Mouse (Mus musculus) cerebellum, adult 18-20 months (tissue): Measurements from ENCODE around the gene Eva1c.

Experiments
- DNase-seq, 2 experiments: peaks; one replicate each; pipeline ENCODE4 v3.0.0; 2021

Eva1c gene

GRCm38 (mm10) chr16:90869361-90869760, 42.8 kb downstream of the Eva1c start:
- DNase-seq, result no peak

- DNase-seq, result no peak
Observed at GRCm38 (mm10) chr16:90872936-90873335, 46.4 kb downstream of the Eva1c start.

GRCm38 (mm10) chr16:90874536-90874935, 48.0 kb downstream of the Eva1c start:
- no peak for DNase-seq

DNA sequence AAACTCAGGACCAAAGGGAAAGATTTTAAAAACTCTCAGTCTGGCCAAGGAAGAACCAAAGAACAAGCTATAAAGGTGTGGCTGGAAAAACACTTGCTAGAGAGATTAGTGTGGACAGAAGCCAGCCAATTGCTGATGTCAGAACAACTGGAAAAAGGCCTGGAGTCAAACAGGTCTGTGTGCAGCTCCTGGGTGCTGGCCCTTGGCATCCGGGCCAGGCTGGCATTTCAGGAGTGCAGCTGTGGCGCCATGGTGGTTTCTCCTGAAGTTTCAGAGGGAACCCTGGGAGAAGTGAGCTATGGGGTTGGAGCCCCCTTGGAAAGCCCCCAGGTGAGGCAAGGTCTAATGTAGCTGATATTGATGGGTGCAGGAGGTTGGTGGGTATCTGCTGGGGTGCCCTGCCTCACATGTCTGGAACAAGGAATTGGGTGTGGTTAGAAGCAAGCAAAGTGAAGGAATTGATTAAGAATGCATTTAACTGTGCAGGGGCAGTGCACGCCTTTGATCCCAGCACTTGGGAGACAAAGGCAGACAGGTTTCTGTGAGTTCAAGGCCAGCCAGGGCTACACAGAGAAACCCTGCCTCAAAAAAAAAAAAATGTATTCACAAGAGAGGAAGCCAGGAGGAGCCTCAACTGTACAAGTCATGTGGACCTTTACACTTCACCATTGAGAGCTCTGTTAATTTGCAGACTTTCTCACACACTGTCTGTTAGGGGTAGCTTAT, 51.8 kb downstream of the Eva1c start:
- DNase-seq, result no peak

DNA sequence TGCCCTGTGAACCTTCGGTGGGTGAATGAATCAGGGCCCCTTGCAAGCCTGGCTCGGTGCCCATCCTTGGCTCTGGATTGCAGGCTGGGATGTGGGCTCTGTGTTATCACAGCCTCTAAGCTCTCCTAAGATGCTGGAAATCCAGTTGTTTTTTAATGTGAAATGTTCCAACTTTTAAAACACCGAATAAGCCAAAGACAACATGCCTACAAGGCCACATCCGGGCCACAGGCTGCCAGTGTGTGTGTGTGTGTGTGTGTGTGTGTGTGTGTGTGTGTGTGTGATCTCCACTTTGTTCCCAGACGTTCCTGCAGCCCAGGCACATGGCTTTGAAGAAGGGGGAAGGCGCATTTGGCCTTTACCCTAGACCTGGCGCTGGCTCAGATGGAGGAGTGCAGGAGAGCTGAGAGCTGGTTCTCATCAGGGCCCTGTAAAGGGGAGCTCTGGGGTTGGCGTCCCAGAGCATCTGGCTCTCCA, 56.0 kb downstream of the Eva1c start:
- no peak for DNase-seq

- no peak for DNase-seq
Observed at GRCm38 (mm10) chr16:90885351-90885750, 58.8 kb downstream of the Eva1c start.

- DNase-seq, result no peak
Observed at GRCm38 (mm10) chr16:90885781-90886565, 59.5 kb downstream of the Eva1c start.

DNA sequence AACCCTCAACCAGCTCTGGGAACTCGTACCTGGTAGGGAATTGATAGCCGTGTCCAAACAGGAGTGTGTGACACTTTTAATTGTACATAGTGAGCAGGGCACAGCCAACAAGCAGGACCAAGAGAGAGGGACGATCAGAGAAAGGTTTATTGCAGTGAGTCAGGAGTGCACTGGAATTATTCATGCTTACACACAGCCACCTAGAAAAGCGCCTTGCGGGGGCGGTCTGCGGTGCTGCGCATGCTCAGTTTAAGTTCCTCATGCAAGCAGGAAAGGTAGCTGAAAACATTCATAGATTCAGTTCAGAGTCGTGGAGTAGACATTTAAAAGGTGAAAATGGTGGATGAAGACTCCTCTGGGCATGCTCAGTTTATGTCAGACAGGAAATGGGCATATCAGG, 64.2 kb downstream of the Eva1c start:
- DNase-seq, result no peak

- DNase-seq, result no peak
Observed at GRCm38 (mm10) chr16:90891601-90892000, 65.1 kb downstream of the Eva1c start.

DNA sequence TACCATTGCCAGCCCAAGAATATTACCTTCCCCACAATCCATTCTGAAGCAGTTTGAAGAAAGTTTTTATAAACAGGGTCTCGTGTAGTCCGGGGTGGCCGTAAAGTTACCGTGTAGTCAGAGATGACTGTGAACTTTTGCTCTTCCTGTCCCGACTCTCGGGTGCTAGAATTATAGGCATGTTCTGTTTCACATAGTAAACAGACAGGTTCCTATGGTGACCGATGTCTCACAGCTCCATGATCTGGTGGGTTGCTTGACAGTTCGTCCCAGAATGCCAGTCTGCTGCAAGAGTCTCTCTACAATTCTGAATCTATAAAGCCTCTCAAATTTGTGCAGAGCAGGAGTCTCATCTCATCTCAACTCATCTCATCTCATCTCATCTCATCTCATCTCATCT, 65.6 kb downstream of the Eva1c start:
- no peak for DNase-seq

- DNase-seq, result no peak
Observed at GRCm38 (mm10) chr16:90893019-90893418, 66.5 kb downstream of the Eva1c start.

- DNase-seq, result no peak
Observed at GRCm38 (mm10) chr16:90893792-90894191, 67.3 kb downstream of the Eva1c start.

DNA sequence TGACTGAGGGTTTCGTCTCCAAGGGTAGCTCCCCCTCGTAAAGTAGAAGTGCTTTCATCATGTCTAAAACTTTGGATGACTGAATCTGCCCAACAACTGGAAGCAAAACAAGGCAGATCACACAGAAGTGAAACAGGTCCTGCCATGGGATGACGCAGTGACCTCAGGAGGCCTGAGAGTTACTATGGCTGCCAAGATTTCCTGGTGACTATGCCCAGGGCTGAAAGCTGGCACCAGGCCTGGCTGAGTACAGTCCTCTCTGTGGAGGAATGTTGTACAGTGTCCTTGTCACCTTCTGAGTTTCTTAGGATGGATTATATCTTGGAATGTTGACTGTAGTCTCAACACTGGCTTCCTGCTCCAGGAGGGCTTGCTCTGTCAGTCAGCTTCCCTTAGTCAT, 71.1 kb downstream of the Eva1c start:
- no peak for DNase-seq

DNA sequence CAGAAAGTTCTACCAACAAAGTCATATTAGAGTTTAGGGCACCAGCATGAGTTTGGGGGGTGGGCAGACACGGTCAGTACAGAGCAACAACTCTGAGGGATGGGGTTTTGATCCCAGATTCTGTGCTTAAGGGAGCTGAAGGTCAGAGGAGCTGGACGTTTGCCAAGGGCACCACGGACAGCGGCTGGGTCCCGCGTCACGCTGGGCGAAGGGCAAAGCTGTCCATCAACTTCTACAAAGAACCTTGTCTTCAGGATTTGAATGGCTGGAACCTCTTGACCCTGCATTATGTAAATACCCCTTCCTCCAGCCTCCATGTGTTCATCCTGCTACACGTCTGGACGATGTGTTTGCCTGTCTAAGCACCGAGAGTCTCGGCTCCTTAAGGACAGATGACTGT, 73.0 kb downstream of the Eva1c start:
- no peak for DNase-seq

GRCm38 (mm10) chr16:90901364-90901763, 74.8 kb downstream of the Eva1c start:
- DNase-seq, result no peak

GRCm38 (mm10) chr16:90903300-90903699, 76.8 kb downstream of the Eva1c start:
- no peak for DNase-seq

DNA sequence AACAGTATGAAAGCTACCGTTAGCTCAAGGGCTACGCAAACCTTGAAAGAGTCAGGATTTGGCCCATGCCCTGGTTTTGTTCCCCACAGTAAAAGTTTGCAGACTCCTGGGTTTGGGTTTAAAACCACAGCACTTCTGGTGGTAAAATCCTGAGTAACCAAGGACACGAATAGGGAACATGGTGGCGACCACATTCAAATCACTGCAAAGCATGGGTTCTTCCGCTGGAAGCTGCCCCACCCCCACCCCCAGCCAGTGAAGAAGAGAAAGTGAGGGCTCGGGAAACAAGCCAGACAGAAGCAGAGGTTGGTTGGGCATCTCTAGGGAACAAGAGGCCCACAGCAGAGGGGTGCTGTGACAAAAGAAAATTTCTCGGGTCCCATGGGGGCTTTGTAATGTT, 80.7 kb downstream of the Eva1c start:
- DNase-seq, result no peak

DNA sequence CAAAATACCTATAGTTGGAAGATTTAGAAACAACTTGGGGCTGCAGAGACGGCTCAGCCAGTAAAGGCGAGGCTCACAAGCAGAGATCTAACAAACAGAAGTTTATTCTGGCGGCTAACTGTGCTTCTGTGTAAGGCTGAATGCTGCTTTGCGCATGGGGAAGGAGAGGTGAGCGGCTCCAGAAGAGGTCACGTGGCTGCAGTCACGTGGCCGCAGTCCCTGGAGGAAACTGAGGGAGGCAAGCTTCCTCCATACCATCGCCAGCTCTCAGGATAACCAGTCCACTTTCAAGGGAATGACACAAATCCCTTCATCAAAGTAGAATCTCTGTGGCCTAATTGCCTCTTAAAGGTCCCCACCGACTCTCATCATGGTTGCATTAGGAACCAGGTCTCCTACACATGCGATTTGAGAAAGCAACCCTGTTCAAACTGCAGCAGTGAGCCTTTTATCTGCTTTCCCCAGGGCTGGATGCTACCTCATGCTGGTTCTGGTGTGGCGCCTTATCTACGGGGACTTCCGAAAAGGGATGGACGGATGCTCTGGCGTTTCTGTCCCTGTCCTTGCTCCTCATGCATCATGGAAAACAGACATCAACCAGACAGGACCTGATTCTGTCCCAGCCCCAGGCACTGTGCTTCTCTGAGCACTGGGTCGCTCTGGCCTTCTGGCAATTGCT, 84.5 kb downstream of the Eva1c start:
- no peak for DNase-seq

DNA sequence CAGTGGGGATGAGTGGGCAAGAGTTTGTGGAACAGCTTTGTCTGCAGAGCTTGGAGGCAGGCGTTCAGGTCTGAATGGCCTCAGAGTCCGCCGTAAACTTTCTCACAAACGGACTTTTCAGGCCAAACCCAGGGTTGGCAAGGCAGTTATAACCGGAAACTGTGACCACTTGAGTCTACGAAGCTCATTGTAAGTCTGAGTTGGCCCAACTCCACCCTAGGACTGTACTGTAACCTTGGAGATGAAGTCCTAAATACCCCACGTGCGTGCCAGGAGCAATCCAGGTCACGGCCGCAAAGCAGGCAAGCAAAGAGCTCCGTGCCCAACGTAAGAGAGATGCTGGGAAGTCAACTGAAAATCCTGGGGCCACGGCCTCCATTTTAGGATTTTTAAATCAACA, 85.2 kb downstream of the Eva1c start:
- no peak for DNase-seq

- no peak for DNase-seq
Observed at GRCm38 (mm10) chr16:90916040-90916481, 89.5 kb downstream of the Eva1c start.

- DNase-seq, result no peak
Observed at GRCm38 (mm10) chr16:90917156-90917555, 90.6 kb downstream of the Eva1c start.

GRCm38 (mm10) chr16:90921471-90922159, 95.1 kb downstream of the Eva1c start:
- peak; percentile 57 to 68 for DNase-seq
